Mouse (Mus musculus) c-Kit-negative CD71-positive TER-119-positive erythroid progenitor cells, embryonic 14.5 days (primary cell): Measurements from ENCODE around the gene Tinagl1.

ENCODE experiments used
- DNase-seq: peaks from one replicate; pipeline ENCODE4 v3.0.0-alpha.2; 2013; ENCODE audit warnings: low read depth, low spot score

Tinagl1 gene

GRCm38 (mm10) chr4:130177536-130177935 lies 2.6 kb upstream of the Tinagl1 start:
- no peak for DNase-seq

- DNase-seq, result no peak
Measured at GRCm38 (mm10) chr4:130177087-130177486, 2.2 kb upstream of the Tinagl1 start.

GRCm38 (mm10) chr4:130176156-130176720 lies 1.3 kb upstream of the Tinagl1 start:
- DNase-seq, result no peak

GRCm38 (mm10) chr4:130174335-130175031 lies 439 bp downstream of the Tinagl1 start:
- peak; percentile 65 for DNase-seq

GRCm38 (mm10) chr4:130173911-130174311 lies 1.0 kb downstream of the Tinagl1 start:
- DNase-seq, result peak; percentile 15

GRCm38 (mm10) chr4:130173060-130173822 lies 1.7 kb downstream of the Tinagl1 start:
- DNase-seq, result peak; percentile 69

GRCm38 (mm10) chr4:130171951-130172765 lies 2.8 kb downstream of the Tinagl1 start:
- DNase-seq, result no peak

GRCm38 (mm10) chr4:130170362-130170761 lies 4.6 kb downstream of the Tinagl1 start:
- no peak for DNase-seq

GRCm38 (mm10) chr4:130169411-130169971 lies 5.4 kb downstream of the Tinagl1 start:
- no peak for DNase-seq

- DNase-seq, result no peak
Measured at GRCm38 (mm10) chr4:130168280-130169183, 6.4 kb downstream of the Tinagl1 start.

- no peak for DNase-seq
Measured at GRCm38 (mm10) chr4:130167814-130168213, 7.1 kb downstream of the Tinagl1 start.

- DNase-seq, result no peak
Measured at GRCm38 (mm10) chr4:130167321-130167720, 7.6 kb downstream of the Tinagl1 start.

- no peak for DNase-seq
Measured at GRCm38 (mm10) chr4:130166592-130166991, 8.3 kb downstream of the Tinagl1 start.

GRCm38 (mm10) chr4:130166061-130166460 lies 8.9 kb downstream of the Tinagl1 start:
- no peak for DNase-seq

GRCm38 (mm10) chr4:130164121-130164520 lies 10.8 kb downstream of the Tinagl1 start:
- DNase-seq, result no peak

GRCm38 (mm10) chr4:130163391-130163861 lies 11.5 kb downstream of the Tinagl1 start:
- DNase-seq, result no peak

- no peak for DNase-seq
Measured at GRCm38 (mm10) chr4:130161349-130161748, 13.6 kb downstream of the Tinagl1 start.

GRCm38 (mm10) chr4:130156812-130157371 lies 18.0 kb downstream of the Tinagl1 start:
- no peak for DNase-seq

GRCm38 (mm10) chr4:130154250-130154649 lies 20.7 kb downstream of the Tinagl1 start:
- no peak for DNase-seq

- no peak for DNase-seq
Measured at GRCm38 (mm10) chr4:130148405-130148804, 26.5 kb downstream of the Tinagl1 start.
